9 mouse cellular contexts compared by ENCODE assay signal in genomic region chr17:88542771-88543416, GRCm38 (mm10). TPM values are rescaled to one million over a fixed set of nuclear protein-coding genes. Genes with fewer than 3 reads are reported as not detected.
DNase-seq lines count a peak whose midpoint lies in the region; ATAC-seq and TF ChIP-seq lines count a peak whose summit lies in the region.
"Had no signal": no experiment of that assay in that cellular context is flagged by ENCODE, and none has a peak within 500 bp of the region (broad histone marks: within the 10 kb centered on the region; RNA-seq: fewer than 3 reads in every experiment).

No protein-coding gene starts in this region.

- H3K27me3 ChIP-seq in hindbrain, embryonic 12.5 days, result no peaks in the 10 kb centered on the region
- no peaks in the 10 kb centered on the region for H3K27me3 ChIP-seq in hindbrain, embryonic 14.5 days (ENCODE audit: control insufficient read depth, insufficient read depth, low read length)
- no peaks in the 10 kb centered on the region for H3K27me3 ChIP-seq in stomach, embryonic 15.5 days (replicated peaks)

- ATAC-seq in hindbrain, embryonic 12.5 days (ENCODE audit: low FRiP score), result no peak; the same call in 1 of the 2 replicates
- ATAC-seq in hindbrain, embryonic 14.5 days (ENCODE audit: low FRiP score), result no peak
- ATAC-seq in stomach, embryonic 15.5 days (ENCODE audit: insufficient read depth, low FRiP score, low read depth), result peak; percentile 87; the same call in 1 of the 2 replicates

- no peaks in the 10 kb centered on the region for H3K9me3 ChIP-seq in hindbrain, embryonic 12.5 days (replicated peaks)
- H3K9me3 ChIP-seq in hindbrain, embryonic 14.5 days (ENCODE audit: control insufficient read depth, low read length), result no peaks in the 10 kb centered on the region
- H3K9me3 ChIP-seq in stomach, embryonic 15.5 days, result no peaks in the 10 kb centered on the region

- H3K4me2 ChIP-seq in hindbrain, embryonic 12.5 days (replicated peaks), result no peak overlapping the region
- H3K4me2 ChIP-seq in hindbrain, embryonic 14.5 days (replicated peaks), result no peak overlapping the region
- no peak overlapping the region for H3K4me2 ChIP-seq in stomach, embryonic 15.5 days

- 0 out of 2 replicates have a peak overlapping the region, but pooled peaks have one; percentile 1 for H3K9ac ChIP-seq in hindbrain, embryonic 12.5 days
- H3K9ac ChIP-seq in hindbrain, embryonic 14.5 days, result no peak overlapping the region
- no peak overlapping the region for H3K9ac ChIP-seq in stomach, embryonic 15.5 days

- intact Hi-C loops in left cerebral cortex, postnatal 36 days (cut with DNase I), result no loop called here

- H3K27ac ChIP-seq in hindbrain, embryonic 12.5 days, result peak overlapping the region; percentile 12; the same call in 1 of the 2 replicates
- H3K27ac ChIP-seq in hindbrain, embryonic 14.5 days, result no peak overlapping the region
- H3K27ac ChIP-seq in embryonic fibroblast, embryonic 13.5 days (ENCODE audit: insufficient read depth, low read length), result peak overlapping the region; percentile 41; the same call in 1 of the 2 replicates
- no peak overlapping the region for H3K27ac ChIP-seq in stomach, embryonic 15.5 days

- no peak for TF ChIP-seq CTCF in embryonic fibroblast, embryonic 13.5 days (IDR thresholded peaks at IDR 0.05; ENCODE audit: borderline replicate concordance, insufficient read depth, low read length)

- H3K4me1 ChIP-seq in hindbrain, embryonic 12.5 days, result 0 out of 2 replicates have a peak, but pooled peaks cover 6% of the 10 kb centered on the region
- 0 out of 2 replicates have a peak, but pooled peaks cover 3% of the 10 kb centered on the region for H3K4me1 ChIP-seq in hindbrain, embryonic 14.5 days (replicated peaks; ENCODE audit: control insufficient read depth, insufficient read depth, low read length)
- peaks cover 7% of the 10 kb centered on the region; the same call in 1 of the 2 replicates for H3K4me1 ChIP-seq in embryonic fibroblast, embryonic 13.5 days (ENCODE audit: control insufficient read depth, insufficient read depth, low read length)
- no peaks in the 10 kb centered on the region for H3K4me1 ChIP-seq in stomach, embryonic 15.5 days

- TF ChIP-seq POLR2A in embryonic fibroblast, embryonic 13.5 days (IDR thresholded peaks at IDR 0.05; ENCODE audit: low read depth, low read length), result no peak

- peaks cover 18% of the 10 kb centered on the region for H3K36me3 ChIP-seq in hindbrain, embryonic 12.5 days
- H3K36me3 ChIP-seq in hindbrain, embryonic 14.5 days (replicated peaks; ENCODE audit: control insufficient read depth, insufficient read depth), result peaks cover 36% of the 10 kb centered on the region
- H3K36me3 ChIP-seq in stomach, embryonic 15.5 days, result 0 out of 2 replicates have a peak, but pooled peaks cover 5% of the 10 kb centered on the region

- DNase-seq in hindbrain, embryonic 14.5 days (ENCODE audit: low spot score), result no peak
- peak; percentile 50 to 84 for DNase-seq in kidney, postnatal 25 days
- no peak for DNase-seq in right cerebral cortex, postnatal 14 days
- DNase-seq in spleen, adult 12 weeks (ENCODE audit: low spot score), result no peak
- DNase-seq in left cerebral cortex, postnatal 36 days (ENCODE audit: low spot score in 2 of 2), result no peak
- DNase-seq: thymus, postnatal 4 days had no signal

- 29% methylated on average over 15 of the region's 15 CpGs for WGBS in hindbrain, embryonic 12.5 days
- WGBS in hindbrain, embryonic 14.5 days, result 32% methylated on average over 15 of the region's 15 CpGs
- 35% methylated on average over 15 of the region's 15 CpGs for WGBS in stomach, embryonic 15.5 days

- no peak overlapping the region for H3K4me3 ChIP-seq in hindbrain, embryonic 12.5 days
- H3K4me3 ChIP-seq in hindbrain, embryonic 14.5 days (replicated peaks; ENCODE audit: low read length), result no peak overlapping the region
- no peak overlapping the region for H3K4me3 ChIP-seq in embryonic fibroblast, embryonic 13.5 days (ENCODE audit: insufficient read depth, low read length)
- H3K4me3 ChIP-seq in stomach, embryonic 15.5 days (replicated peaks), result no peak overlapping the region

RNA-seq across cellular contexts. Expression of gene Ppp1r21, which starts 13.0 kb away (rescaled TPM):
- polyA plus RNA-seq in hindbrain, embryonic 12.5 days (2016; fragmentation: Nextera tagmentation; extraction: Ambion mirVana), result 25.9 and 28.2 TPM in 2 replicates
- polyA plus RNA-seq in hindbrain, embryonic 14.5 days (2014; fragmentation: Nextera tagmentation; extraction: Ambion mirVana), result 47.8 and 48.6 TPM in 2 replicates
- polyA plus RNA-seq in embryonic fibroblast, embryonic 13.5 days (2011; ENCODE audit: insufficient read length, low read depth, missing spikeins), result 23.4 and 27.1 TPM in 2 replicates
- polyA plus RNA-seq in stomach, embryonic 15.5 days (2015; fragmentation: Nextera tagmentation; extraction: Ambion mirVana), result 21.4 and 21.7 TPM in 2 replicates
- 10 to 100 TPM; 79.7 to 81.5 TPM for total RNA-seq in left cerebral cortex, postnatal 36 days (2021)

RNA-seq across cellular contexts. Expression of gene Ston1, which starts 54.6 kb away (rescaled TPM):
- 3.1 and 3.4 TPM in 2 replicates for polyA plus RNA-seq in hindbrain, embryonic 12.5 days (2016; fragmentation: Nextera tagmentation; extraction: Ambion mirVana)
- polyA plus RNA-seq in hindbrain, embryonic 14.5 days (2014; fragmentation: Nextera tagmentation; extraction: Ambion mirVana), result 2.3 and 3.4 TPM in 2 replicates
- polyA plus RNA-seq in embryonic fibroblast, embryonic 13.5 days (2011; ENCODE audit: insufficient read length, low read depth, missing spikeins), result 88.3 and 103 TPM in 2 replicates
- polyA plus RNA-seq in stomach, embryonic 15.5 days (2015; fragmentation: Nextera tagmentation; extraction: Ambion mirVana), result 5.1 and 5.9 TPM in 2 replicates
- 1 to 10 TPM; 5.8 to 6.2 TPM for total RNA-seq in left cerebral cortex, postnatal 36 days (2021)

Comparison
In these comparisons a context has a peak if more than half of its experiments do, and no peak if none do; other contexts are left out.
1. H3K27ac ChIP-seq: peak in hindbrain, embryonic 12.5 days (single experiment) and embryonic fibroblast, embryonic 13.5 days (single experiment); none in hindbrain, embryonic 14.5 days (single experiment) and stomach, embryonic 15.5 days (single experiment).
2. DNase-seq: peak in kidney, postnatal 25 days (2 of 2); none in hindbrain, embryonic 14.5 days (single experiment), right cerebral cortex, postnatal 14 days (single experiment), spleen, adult 12 weeks (single experiment) and left cerebral cortex, postnatal 36 days (0 of 2).
3. RNA of gene Ston1, which starts 54.6 kb away (polyA plus RNA-seq): 88.3 to 103 TPM in embryonic fibroblast, embryonic 13.5 days; 5.1 to 5.9 TPM in stomach, embryonic 15.5 days, 3.1 to 3.4 TPM in hindbrain, embryonic 12.5 days and 2.3 to 3.4 TPM in hindbrain, embryonic 14.5 days; every median in the first group is over 10 times any median in the second.